Mouse (Mus musculus): ENCODE data around the gene H2-M10.2. TPM values are rescaled to one million over a fixed set of nuclear protein-coding genes. Genes with fewer than 3 reads are reported as not detected.

H2-M10.2 gene
- total and polyA plus RNA-seq, 3 experiments, result not detected

GRCm38 (mm10) chr17:36281521-36282245 lies 4.6 kb downstream of the H2-M10.2 start:
- no peak overlapping the region for H3K9ac ChIP-seq (ENCODE audit: control insufficient read depth, low read depth, low read length, poor library complexity, severe bottlenecking)
- TF ChIP-seq TAL1 (IDR thresholded peaks at IDR 0.05; ENCODE audit: low read length) (no peak), RAD21 (IDR thresholded peaks at IDR 0.05; ENCODE audit: low read depth, low read length) (no peak), RCOR1 (IDR thresholded peaks at IDR 0.05; ENCODE audit: low read depth, low read length) (no peak), POLR2A (IDR thresholded peaks at IDR 0.05; ENCODE audit: control insufficient read depth in 1 of 2, insufficient read depth in 1 of 2, low read depth in 1 of 2, low read length in 2 of 2, poor library complexity in 1 of 2) (0 out of 4 replicates have a peak, but pooled peaks of 1 of the 2 experiments have one; percentile 31), MXI1 (IDR thresholded peaks at IDR 0.05; ENCODE audit: low read depth, low read length) (no peak)
- H3K79me2 ChIP-seq (ENCODE audit: control insufficient read depth, insufficient read depth, low read length, poor library complexity), result peaks cover 2% of the 10 kb centered on the region
- H3K27ac ChIP-seq (ENCODE audit: control insufficient read depth, low read depth, low read length), result no peak overlapping the region
- no peak overlapping the region for H3K4me3 ChIP-seq (ENCODE audit: control insufficient read depth in 1 of 2, insufficient read depth in 1 of 2, low read depth in 2 of 2, low read length in 2 of 2)
- no peak for DNase-seq (ENCODE audit: low read depth, low spot score)
- 0 out of 4 replicates have a peak, but pooled peaks cover 0 to under 1% of the 10 kb centered on the region in 2 experiments for H3K36me3 ChIP-seq (ENCODE audit: control insufficient read depth in 1 of 2, insufficient read depth in 2 of 2, low read length in 2 of 2)
- no peaks in the 10 kb centered on the region for H3K4me1 ChIP-seq (ENCODE audit: control insufficient read depth in 1 of 2, insufficient read depth in 2 of 2, low read length in 2 of 2)
- H3K9me3 ChIP-seq (replicated peaks; ENCODE audit: insufficient read depth, low read length), result no peaks in the 10 kb centered on the region
- H3K27me3 ChIP-seq (ENCODE audit: control insufficient read depth in 1 of 2, insufficient read depth in 2 of 2, low read length in 2 of 2), result no peaks in the 10 kb centered on the region

GRCm38 (mm10) chr17:36274776-36275175 lies 11.5 kb downstream of the H2-M10.2 start:
- DNase-seq (ENCODE audit: low read depth, low spot score), result no peak
- H3K27ac ChIP-seq (ENCODE audit: control insufficient read depth, low read depth, low read length), result no peak overlapping the region
- no peaks in the 10 kb centered on the region for H3K27me3 ChIP-seq (ENCODE audit: control insufficient read depth in 1 of 2, insufficient read depth in 2 of 2, low read length in 2 of 2)
- peaks cover 0 to 21% of the 10 kb centered on the region in 2 experiments; a peak in 2 of 4 replicates for H3K4me1 ChIP-seq (ENCODE audit: control insufficient read depth in 1 of 2, insufficient read depth in 2 of 2, low read length in 2 of 2)
- peaks cover 4 to 24% of the 10 kb centered on the region in 2 experiments for H3K36me3 ChIP-seq (ENCODE audit: control insufficient read depth in 1 of 2, insufficient read depth in 2 of 2, low read length in 2 of 2)
- H3K9me3 ChIP-seq (replicated peaks; ENCODE audit: insufficient read depth, low read length), result no peaks in the 10 kb centered on the region
- H3K79me2 ChIP-seq (ENCODE audit: control insufficient read depth, insufficient read depth, low read length, poor library complexity), result peaks cover 44% of the 10 kb centered on the region
- TF ChIP-seq USF2 (IDR thresholded peaks at IDR 0.05; ENCODE audit: borderline replicate concordance in 1 of 2, insufficient read depth in 1 of 2, low read depth in 1 of 2, low read length in 2 of 2) (no peak), MAZ (IDR thresholded peaks at IDR 0.05; ENCODE audit: low read depth, low read length) (no peak), USF1 (IDR thresholded peaks at IDR 0.05; ENCODE audit: low read depth, low read length) (no peak), MEF2A (IDR thresholded peaks at IDR 0.05; ENCODE audit: extremely low read depth, insufficient replicate concordance, low read depth, low read length, poor library complexity, severe bottlenecking) (no peak), ZC3H11A (IDR thresholded peaks at IDR 0.05; ENCODE audit: low read depth, low read length) (no peak), MYB (IDR thresholded peaks at IDR 0.05; ENCODE audit: low read depth, low read length) (no peak), POLR2AphosphoS5 (IDR thresholded peaks at IDR 0.05; ENCODE audit: borderline replicate concordance, low read depth, low read length) (no peak), MXI1 (IDR thresholded peaks at IDR 0.05; ENCODE audit: low read depth, low read length) (no peak), POLR2A (IDR thresholded peaks at IDR 0.05; ENCODE audit: control insufficient read depth in 1 of 2, insufficient read depth in 1 of 2, low read depth in 1 of 2, low read length in 2 of 2, poor library complexity in 1 of 2) (no peak), EP300 (IDR thresholded peaks at IDR 0.05; ENCODE audit: low read depth in 1 of 2, low read length in 2 of 2) (no peak), KAT2A (conservative IDR thresholded peaks at IDR 0.05; ENCODE audit: low read depth, low read length) (no peak), ELF1 (IDR thresholded peaks at IDR 0.05; ENCODE audit: low read depth, low read length) (no peak), ZMIZ1 (IDR thresholded peaks at IDR 0.05; ENCODE audit: low read depth, low read length) (no peak), BHLHE40 (IDR thresholded peaks at IDR 0.05; ENCODE audit: borderline replicate concordance, low read depth, low read length) (no peak), ZKSCAN1 (IDR thresholded peaks at IDR 0.05; ENCODE audit: low read depth, low read length) (no peak), CHD2 (IDR thresholded peaks at IDR 0.05; ENCODE audit: low read length) (no peak), TAL1 (IDR thresholded peaks at IDR 0.05; ENCODE audit: low read length) (no peak), MAFK (IDR thresholded peaks at IDR 0.05; ENCODE audit: borderline replicate concordance, low read depth, low read length) (no peak)
- no peak overlapping the region for H3K4me3 ChIP-seq (ENCODE audit: control insufficient read depth in 1 of 2, insufficient read depth in 1 of 2, low read depth in 2 of 2, low read length in 2 of 2)
- H3K9ac ChIP-seq (ENCODE audit: control insufficient read depth, low read depth, low read length, poor library complexity, severe bottlenecking), result no peak overlapping the region
